Mouse (Mus musculus): ENCODE measurements at regions not wholly inside any gene's neighbourhood (a gene's known extent, or its start where the extent isn't known, plus 50 kb on each side); places are given as distances from the start of the nearest gene placed in this dataset.

DNA sequence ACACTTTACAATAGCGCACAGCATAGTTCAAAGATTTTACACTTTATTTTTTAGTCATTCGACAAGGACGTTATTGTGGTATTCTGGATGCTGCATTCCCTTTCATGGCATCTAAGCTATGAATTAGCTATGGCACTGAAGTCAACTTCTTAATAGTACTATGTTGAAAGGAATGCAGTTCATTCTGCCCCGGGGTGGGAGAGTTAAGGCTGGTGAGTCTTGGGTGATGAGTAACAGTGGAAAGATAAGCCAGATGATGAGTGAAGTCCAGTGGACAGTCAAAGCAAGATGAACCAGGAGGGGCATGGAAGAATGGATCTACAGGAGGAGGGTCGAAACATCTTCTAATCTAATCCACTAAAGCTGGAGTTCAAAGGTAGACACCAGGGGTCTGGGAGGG, 63.4 kb upstream of the Tspan2 start:
- in situ Hi-C loops (cut with MboI; ENCODE audit: low sequenced_read_pairs in 2 of 2, unreplicated experiment in 2 of 2) = no loop called here
- no peak for TF ChIP-seq ZNF384 (IDR thresholded peaks at IDR 0.05; ENCODE audit: low read depth, low read length)
- no peak for TF ChIP-seq CHD2 (IDR thresholded peaks at IDR 0.05; ENCODE audit: low read depth, low read length)
- no peak for TF ChIP-seq HCFC1 (IDR thresholded peaks at IDR 0.05; ENCODE audit: borderline replicate concordance, insufficient read depth, low read length)
- TF ChIP-seq MAFK (IDR thresholded peaks at IDR 0.05; ENCODE audit: insufficient read depth, low read depth, low read length) = no peak
- TF ChIP-seq ZC3H11A (IDR thresholded peaks at IDR 0.05; ENCODE audit: borderline replicate concordance, low read depth, low read length) = no peak
- Histone ChIP-seq H3K9ac (ENCODE audit: insufficient read depth, low read depth, low read length, poor library complexity, severe bottlenecking) (no peak overlapping the region), H3K4me3 (ENCODE audit: insufficient read depth in 1 of 2, low read depth in 1 of 2, low read length in 2 of 2, poor library complexity in 1 of 2, severe bottlenecking in 1 of 2) (no peak overlapping the region), H3K27ac (ENCODE audit: insufficient read depth, low read depth, low read length, poor library complexity, severe bottlenecking) (no peak overlapping the region), H3K36me3 (ENCODE audit: control insufficient read depth, insufficient read depth, low read length, poor library complexity, severe bottlenecking) (no peaks in the 10 kb centered on the region), H3K4me1 (ENCODE audit: control insufficient read depth in 2 of 2, insufficient read depth in 2 of 2, low read length in 2 of 2, poor library complexity in 1 of 2) (no peaks in the 10 kb centered on the region), H3K9me3 (ENCODE audit: control insufficient read depth, insufficient read depth, low read depth, low read length) (no peaks in the 10 kb centered on the region)
- DNase-seq (ENCODE audit: low read depth, low spot score) = no peak

DNA sequence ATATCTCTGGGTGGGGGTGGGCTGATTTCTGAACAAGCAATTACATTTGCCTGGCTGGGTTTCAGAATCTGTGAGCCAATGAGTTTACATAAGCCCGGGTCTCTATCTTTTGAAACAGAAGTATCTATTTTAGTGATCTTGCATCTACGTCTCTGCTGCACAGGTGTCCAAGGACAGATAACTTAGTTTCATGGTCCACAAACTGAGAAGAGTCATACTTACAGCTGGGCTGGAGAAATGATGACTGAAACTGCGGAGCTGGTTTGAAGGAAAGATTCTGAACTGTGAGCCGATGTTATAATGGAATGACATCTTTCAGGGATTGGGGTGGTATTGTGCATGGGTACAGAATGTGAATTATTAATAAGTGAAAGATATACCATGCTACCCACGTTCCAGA, 60.8 kb upstream of the Tspan2 start:
- Histone ChIP-seq H3K4me3 (ENCODE audit: insufficient read depth in 1 of 2, low read depth in 1 of 2, low read length in 2 of 2, poor library complexity in 1 of 2, severe bottlenecking in 1 of 2) (no peak overlapping the region), H3K4me1 (ENCODE audit: control insufficient read depth in 2 of 2, insufficient read depth in 2 of 2, low read length in 2 of 2, poor library complexity in 1 of 2) (no peaks in the 10 kb centered on the region), H3K36me3 (ENCODE audit: control insufficient read depth, insufficient read depth, low read length, poor library complexity, severe bottlenecking) (no peaks in the 10 kb centered on the region), H3K27ac (ENCODE audit: insufficient read depth, low read depth, low read length, poor library complexity, severe bottlenecking) (no peak overlapping the region), H3K9ac (ENCODE audit: insufficient read depth, low read depth, low read length, poor library complexity, severe bottlenecking) (no peak overlapping the region), H3K9me3 (ENCODE audit: control insufficient read depth, insufficient read depth, low read depth, low read length) (no peaks in the 10 kb centered on the region)
- DNase-seq (ENCODE audit: low read depth, low spot score) = no peak
- no peak for TF ChIP-seq CHD2 (IDR thresholded peaks at IDR 0.05; ENCODE audit: low read depth, low read length)
- no peak for TF ChIP-seq ZC3H11A (IDR thresholded peaks at IDR 0.05; ENCODE audit: borderline replicate concordance, low read depth, low read length)
- TF ChIP-seq ZNF384 (IDR thresholded peaks at IDR 0.05; ENCODE audit: low read depth, low read length) = no peak
- no peak for TF ChIP-seq HCFC1 (IDR thresholded peaks at IDR 0.05; ENCODE audit: borderline replicate concordance, insufficient read depth, low read length)
- TF ChIP-seq MAFK (IDR thresholded peaks at IDR 0.05; ENCODE audit: insufficient read depth, low read depth, low read length) = no peak
- in situ Hi-C loops (cut with MboI; ENCODE audit: low sequenced_read_pairs in 2 of 2, unreplicated experiment in 2 of 2) = no loop called here

DNA sequence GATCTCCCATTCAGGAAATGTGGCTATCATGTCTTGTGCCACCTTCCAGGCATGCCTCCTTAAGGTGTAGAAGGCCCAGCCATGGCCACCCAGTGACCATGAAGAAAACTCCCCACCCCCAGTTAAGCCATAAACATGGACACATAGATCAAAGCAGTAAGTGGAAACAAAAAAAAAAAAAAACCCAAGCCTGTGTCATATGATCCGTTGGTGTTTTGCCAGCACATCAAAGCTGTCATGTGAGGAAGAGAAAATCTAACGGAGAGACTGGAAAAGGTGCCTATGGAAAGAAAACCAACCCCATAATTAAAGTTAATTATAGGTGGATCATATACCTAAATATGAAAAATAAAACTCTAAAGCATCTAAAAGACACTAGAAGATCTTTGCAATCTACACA, 60.3 kb upstream of the Tspan2 start:
- Histone ChIP-seq H3K4me3 (ENCODE audit: insufficient read depth in 1 of 2, low read depth in 1 of 2, low read length in 2 of 2, poor library complexity in 1 of 2, severe bottlenecking in 1 of 2) (no peak overlapping the region), H3K9ac (ENCODE audit: insufficient read depth, low read depth, low read length, poor library complexity, severe bottlenecking) (no peak overlapping the region), H3K9me3 (ENCODE audit: control insufficient read depth, insufficient read depth, low read depth, low read length) (no peaks in the 10 kb centered on the region), H3K4me1 (ENCODE audit: control insufficient read depth in 2 of 2, insufficient read depth in 2 of 2, low read length in 2 of 2, poor library complexity in 1 of 2) (no peaks in the 10 kb centered on the region), H3K27ac (ENCODE audit: insufficient read depth, low read depth, low read length, poor library complexity, severe bottlenecking) (no peak overlapping the region), H3K36me3 (ENCODE audit: control insufficient read depth, insufficient read depth, low read length, poor library complexity, severe bottlenecking) (no peaks in the 10 kb centered on the region)
- no peak for TF ChIP-seq HCFC1 (IDR thresholded peaks at IDR 0.05; ENCODE audit: borderline replicate concordance, insufficient read depth, low read length)
- TF ChIP-seq ZNF384 (IDR thresholded peaks at IDR 0.05; ENCODE audit: low read depth, low read length) = peak; percentile 55; the same call in 1 of the 2 replicates
- no peak for TF ChIP-seq ZC3H11A (IDR thresholded peaks at IDR 0.05; ENCODE audit: borderline replicate concordance, low read depth, low read length)
- TF ChIP-seq CHD2 (IDR thresholded peaks at IDR 0.05; ENCODE audit: low read depth, low read length) = no peak
- no peak for TF ChIP-seq MAFK (IDR thresholded peaks at IDR 0.05; ENCODE audit: insufficient read depth, low read depth, low read length)
- in situ Hi-C loops (cut with MboI; ENCODE audit: low sequenced_read_pairs in 2 of 2, unreplicated experiment in 2 of 2) = no loop called here
- peak; percentile 11 for DNase-seq (ENCODE audit: low read depth, low spot score)

DNA sequence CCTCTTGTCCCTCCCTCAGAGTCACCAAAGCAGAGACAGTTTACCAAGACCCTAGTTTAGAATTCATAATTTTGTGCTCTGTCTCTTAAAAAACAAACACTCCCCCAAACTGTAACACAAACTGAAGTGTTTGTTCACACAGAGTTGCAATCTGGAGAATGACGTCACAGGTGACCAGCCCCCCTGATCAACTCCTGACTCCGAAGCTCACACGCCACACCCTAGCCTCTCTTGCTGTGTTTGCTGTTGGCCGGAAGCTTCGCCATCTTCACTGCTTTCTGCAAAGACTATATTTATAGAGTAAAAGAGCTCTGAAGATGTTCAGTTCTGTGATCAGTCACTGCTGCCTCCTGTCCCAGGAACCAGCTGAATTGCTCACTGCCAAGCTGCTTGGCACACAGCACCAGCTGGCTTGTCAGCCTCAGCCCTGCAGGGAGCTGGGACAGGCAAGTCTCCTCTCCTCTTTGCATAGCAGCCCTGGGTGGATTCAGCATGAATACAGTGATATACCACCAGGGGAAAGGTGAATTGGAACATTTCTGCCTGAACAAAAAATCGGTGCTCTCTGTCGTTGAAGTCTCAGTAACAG, 57.3 kb upstream of the Tspan2 start:
- no peak for DNase-seq (ENCODE audit: low read depth, low spot score)
- Histone ChIP-seq H3K36me3 (ENCODE audit: control insufficient read depth, insufficient read depth, low read length, poor library complexity, severe bottlenecking) (no peaks in the 10 kb centered on the region), H3K27ac (ENCODE audit: insufficient read depth, low read depth, low read length, poor library complexity, severe bottlenecking) (no peak overlapping the region), H3K4me1 (ENCODE audit: control insufficient read depth in 2 of 2, insufficient read depth in 2 of 2, low read length in 2 of 2, poor library complexity in 1 of 2) (no peaks in the 10 kb centered on the region), H3K4me3 (ENCODE audit: insufficient read depth in 1 of 2, low read depth in 1 of 2, low read length in 2 of 2, poor library complexity in 1 of 2, severe bottlenecking in 1 of 2) (no peak overlapping the region), H3K9me3 (ENCODE audit: control insufficient read depth, insufficient read depth, low read depth, low read length) (no peaks in the 10 kb centered on the region), H3K9ac (ENCODE audit: insufficient read depth, low read depth, low read length, poor library complexity, severe bottlenecking) (no peak overlapping the region)
- TF ChIP-seq ZC3H11A (IDR thresholded peaks at IDR 0.05; ENCODE audit: borderline replicate concordance, low read depth, low read length) = no peak
- TF ChIP-seq MAFK (IDR thresholded peaks at IDR 0.05; ENCODE audit: insufficient read depth, low read depth, low read length) = no peak
- in situ Hi-C loops (cut with MboI; ENCODE audit: low sequenced_read_pairs in 2 of 2, unreplicated experiment in 2 of 2) = no loop called here

DNA sequence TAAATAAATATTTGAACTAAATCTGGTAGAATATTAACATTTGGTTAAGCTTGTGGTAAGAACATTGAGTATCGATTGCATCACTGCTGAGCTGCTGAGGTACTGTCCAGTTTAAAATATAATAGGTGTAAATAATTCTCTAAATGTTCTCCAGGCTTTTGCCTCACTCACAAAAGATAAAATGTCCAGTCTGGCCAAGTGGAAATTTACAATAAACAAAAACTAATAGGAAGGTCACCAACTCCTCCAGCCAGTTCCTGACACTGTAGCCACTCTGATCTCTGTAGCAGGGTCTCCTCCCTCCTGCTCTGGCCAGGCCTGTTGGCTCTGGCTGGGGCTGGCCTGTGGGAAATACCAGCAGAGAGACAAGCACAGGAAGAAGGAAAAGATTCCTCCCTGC, 55.8 kb upstream of the Tspan2 start:
- H3K36me3 ChIP-seq (ENCODE audit: control insufficient read depth, insufficient read depth, low read length, poor library complexity, severe bottlenecking) = no peaks in the 10 kb centered on the region
- no peak for DNase-seq (ENCODE audit: low read depth, low spot score)
- H3K9ac ChIP-seq (ENCODE audit: insufficient read depth, low read depth, low read length, poor library complexity, severe bottlenecking) = no peak overlapping the region
- H3K27ac ChIP-seq (ENCODE audit: insufficient read depth, low read depth, low read length, poor library complexity, severe bottlenecking) = no peak overlapping the region
- no peaks in the 10 kb centered on the region for H3K9me3 ChIP-seq (ENCODE audit: control insufficient read depth, insufficient read depth, low read depth, low read length)
- TF ChIP-seq HCFC1 (IDR thresholded peaks at IDR 0.05; ENCODE audit: borderline replicate concordance, insufficient read depth, low read length) = no peak
- TF ChIP-seq MAFK (IDR thresholded peaks at IDR 0.05; ENCODE audit: insufficient read depth, low read depth, low read length) = no peak
- no peak for TF ChIP-seq CHD2 (IDR thresholded peaks at IDR 0.05; ENCODE audit: low read depth, low read length)
- TF ChIP-seq ZNF384 (IDR thresholded peaks at IDR 0.05; ENCODE audit: low read depth, low read length) = no peak
- TF ChIP-seq ZC3H11A (IDR thresholded peaks at IDR 0.05; ENCODE audit: borderline replicate concordance, low read depth, low read length) = no peak
- H3K4me3 ChIP-seq (ENCODE audit: insufficient read depth in 1 of 2, low read depth in 1 of 2, low read length in 2 of 2, poor library complexity in 1 of 2, severe bottlenecking in 1 of 2) = no peak overlapping the region
- H3K4me1 ChIP-seq (ENCODE audit: control insufficient read depth in 2 of 2, insufficient read depth in 2 of 2, low read length in 2 of 2, poor library complexity in 1 of 2) = no peaks in the 10 kb centered on the region
- in situ Hi-C loops (cut with MboI; ENCODE audit: low sequenced_read_pairs in 2 of 2, unreplicated experiment in 2 of 2) = no loop called here

All from ES-E14 (cell line).